ENCODE assay signal across 9 mouse cellular contexts in genomic region chr7:80786746-80787145, GRCm38 (mm10). TPM values are rescaled to one million over a fixed set of nuclear protein-coding genes. Genes with fewer than 3 reads are reported as not detected.
DNase-seq lines count a peak whose midpoint lies in the region; ATAC-seq and TF ChIP-seq lines count a peak whose summit lies in the region.
"Had no signal": no experiment of that assay in that cellular context is flagged by ENCODE, and none has a peak within 500 bp of the region (broad histone marks: within the 10 kb centered on the region; RNA-seq: fewer than 3 reads in every experiment).

No protein-coding gene starts in this region.

- no peaks in the 10 kb centered on the region for H3K36me3 ChIP-seq in lung, embryonic 15.5 days
- H3K36me3 ChIP-seq in liver, postnatal 0 days (replicated peaks; ENCODE audit: insufficient read depth, low read length) = no peaks in the 10 kb centered on the region
- no peaks in the 10 kb centered on the region for H3K36me3 ChIP-seq in hindbrain, embryonic 16.5 days (ENCODE audit: control insufficient read depth, insufficient read depth, low read length)
- H3K36me3 ChIP-seq in midbrain, embryonic 13.5 days = no peaks in the 10 kb centered on the region

- no peaks in the 10 kb centered on the region for H3K27me3 ChIP-seq in lung, embryonic 15.5 days
- H3K27me3 ChIP-seq in liver, postnatal 0 days (ENCODE audit: insufficient read depth, low read length) = no peaks in the 10 kb centered on the region
- H3K27me3 ChIP-seq in hindbrain, embryonic 16.5 days (replicated peaks; ENCODE audit: control insufficient read depth, insufficient read depth, low read length) = no peaks in the 10 kb centered on the region
- no peaks in the 10 kb centered on the region for H3K27me3 ChIP-seq in midbrain, embryonic 13.5 days

- no peak for ATAC-seq in lung, embryonic 15.5 days (ENCODE audit: borderline replicate concordance, extremely low read depth, low FRiP score, low TSS enrichment)
- ATAC-seq in liver, postnatal 0 days = no peak
- no peak for ATAC-seq in hindbrain, embryonic 16.5 days
- ATAC-seq in midbrain, embryonic 13.5 days = no peak

- H3K4me1 ChIP-seq in lung, embryonic 15.5 days = peaks cover 68% of the 10 kb centered on the region
- H3K4me1 ChIP-seq in liver, postnatal 0 days (ENCODE audit: insufficient read depth) = peaks cover 27% of the 10 kb centered on the region
- H3K4me1 ChIP-seq in hindbrain, embryonic 16.5 days (ENCODE audit: control insufficient read depth, insufficient read depth, low read depth, low read length) = no peaks in the 10 kb centered on the region; the same call in none of the 2 replicates
- H3K4me1 ChIP-seq in midbrain, embryonic 13.5 days (replicated peaks) = peaks cover 11% of the 10 kb centered on the region

- intact Hi-C loops in left cerebral cortex, postnatal 14 days (cut with DNase I) = no loop called here

- peak; percentile 91 for DNase-seq in 3T3-L1 (ENCODE audit: low read depth, low spot score)
- peak; percentile 72 to 85 for DNase-seq in adrenal gland, adult (ENCODE audit: inconsistent age in 2 of 2, low spot score in 1 of 2)
- peak; percentile 76 for DNase-seq in heart, adult 8-10 months (ENCODE audit: low spot score)
- no peak for DNase-seq in left cerebral cortex, postnatal 14 days (ENCODE audit: low spot score in 2 of 2)
- no peak for DNase-seq in liver, postnatal 0 days

- H3K4me3 ChIP-seq in lung, embryonic 15.5 days = no peak overlapping the region
- no peak overlapping the region for H3K4me3 ChIP-seq in liver, postnatal 0 days (ENCODE audit: low read depth, low read length)
- H3K4me3 ChIP-seq in hindbrain, embryonic 16.5 days (ENCODE audit: low read length) = no peak overlapping the region
- H3K4me3 ChIP-seq in midbrain, embryonic 13.5 days (replicated peaks) = no peak overlapping the region

- 42% methylated on average over 6 of the region's 6 CpGs for WGBS in lung, embryonic 15.5 days
- WGBS in liver, postnatal 0 days (ENCODE audit: insufficient replicate concordance) = 49% methylated on average over 6 of the region's 6 CpGs
- WGBS in hindbrain, embryonic 16.5 days = 81% methylated on average over 6 of the region's 6 CpGs
- WGBS in midbrain, embryonic 13.5 days = 90% methylated on average over 6 of the region's 6 CpGs

- H3K9me3 ChIP-seq in lung, embryonic 15.5 days = no peaks in the 10 kb centered on the region
- H3K9me3 ChIP-seq in liver, postnatal 0 days (ENCODE audit: low read length) = no peaks in the 10 kb centered on the region
- no peaks in the 10 kb centered on the region for H3K9me3 ChIP-seq in hindbrain, embryonic 16.5 days (ENCODE audit: control insufficient read depth, low read length)
- H3K9me3 ChIP-seq in midbrain, embryonic 13.5 days = no peaks in the 10 kb centered on the region

- H3K4me2 ChIP-seq in lung, embryonic 15.5 days = no peak overlapping the region
- H3K4me2 ChIP-seq in liver, postnatal 0 days (ENCODE audit: low read depth, low read length) = no peak overlapping the region
- H3K4me2 ChIP-seq in hindbrain, embryonic 16.5 days (ENCODE audit: low read length) = no peak overlapping the region
- no peak overlapping the region for H3K4me2 ChIP-seq in midbrain, embryonic 13.5 days (replicated peaks)
- H3K4me2 ChIP-seq: midbrain, embryonic 11.5 days had no signal

- TF ChIP-seq EP300 in liver, postnatal 0 days (IDR thresholded peaks at IDR 0.05; ENCODE audit: low read depth) = no peak

- no peak overlapping the region for H3K9ac ChIP-seq in lung, embryonic 15.5 days
- H3K9ac ChIP-seq in liver, postnatal 0 days (replicated peaks) = no peak overlapping the region
- H3K9ac ChIP-seq in hindbrain, embryonic 16.5 days (ENCODE audit: low read depth, low read length) = no peak overlapping the region
- H3K9ac ChIP-seq in midbrain, embryonic 13.5 days (replicated peaks) = no peak overlapping the region

- H3K27ac ChIP-seq in lung, embryonic 15.5 days = peak overlapping the region; percentile 37
- no peak overlapping the region for H3K27ac ChIP-seq in liver, postnatal 0 days (ENCODE audit: low read depth)
- no peak overlapping the region for H3K27ac ChIP-seq in hindbrain, embryonic 16.5 days (ENCODE audit: low read depth, low read length)
- H3K27ac ChIP-seq in midbrain, embryonic 13.5 days = no peak overlapping the region

- no peak for TF ChIP-seq CTCF in liver, postnatal 0 days (IDR thresholded peaks at IDR 0.05; ENCODE audit: low read depth)

RNA-seq across cellular contexts. Expression of gene Iqgap1, which starts 39.0 kb away (rescaled TPM):
- 10 to 100 TPM; 28.6 to 38.3 (median 31.5) TPM for total RNA-seq in heart, adult 8-10 months (2022)
- polyA plus RNA-seq in lung, embryonic 15.5 days (2015; fragmentation: Nextera tagmentation; extraction: Ambion mirVana) = 107 and 115 TPM in 2 replicates
- 10 to 100 TPM; 22.6 to 27.0 TPM for total RNA-seq in left cerebral cortex, postnatal 14 days (2021)
- polyA plus RNA-seq in liver, postnatal 0 days (2015; fragmentation: Nextera tagmentation; extraction: Ambion mirVana) = 10.8 and 13.6 TPM in 2 replicates
- 19.2 and 20.7 TPM in 2 replicates for polyA plus RNA-seq in hindbrain, embryonic 16.5 days (2015; fragmentation: Nextera tagmentation; extraction: Ambion mirVana)
- 19.9 and 21.7 TPM in 2 replicates for polyA plus RNA-seq in midbrain, embryonic 13.5 days (2015; fragmentation: Nextera tagmentation; extraction: Ambion mirVana)

Comparison
In these comparisons a context has a peak if more than half of its experiments do, and no peak if none do; other contexts are left out.
1. DNase-seq: peak in 3T3-L1 (single experiment), adrenal gland, adult (2 of 2) and heart, adult 8-10 months (single experiment); none in left cerebral cortex, postnatal 14 days (0 of 2) and liver, postnatal 0 days (single experiment).